Mouse (Mus musculus): Measurements from ENCODE around the gene Jakmip3.

Gene Jakmip3

DNA sequence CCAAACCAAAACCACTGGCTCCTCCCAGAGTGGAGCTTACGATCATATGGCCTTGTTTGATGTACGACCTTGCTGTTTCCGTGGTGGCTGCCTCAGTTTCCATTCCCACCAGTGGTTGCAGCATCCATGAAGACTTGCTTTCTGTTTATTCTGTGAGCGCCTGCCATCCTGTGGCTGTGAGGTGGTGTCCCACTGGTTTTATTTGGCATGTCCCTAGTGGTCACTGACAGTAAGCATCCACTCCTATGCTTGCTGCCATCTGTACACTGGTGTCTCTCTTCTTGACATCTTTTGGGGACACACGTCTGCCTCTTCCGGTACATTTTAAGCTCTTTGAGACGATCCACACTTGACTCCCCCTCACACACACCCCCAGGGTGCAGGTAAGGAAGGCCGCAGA is 7.2 kb downstream of the Jakmip3 start:
- DNase-seq (ENCODE audit: low read depth), result no peak

DNA sequence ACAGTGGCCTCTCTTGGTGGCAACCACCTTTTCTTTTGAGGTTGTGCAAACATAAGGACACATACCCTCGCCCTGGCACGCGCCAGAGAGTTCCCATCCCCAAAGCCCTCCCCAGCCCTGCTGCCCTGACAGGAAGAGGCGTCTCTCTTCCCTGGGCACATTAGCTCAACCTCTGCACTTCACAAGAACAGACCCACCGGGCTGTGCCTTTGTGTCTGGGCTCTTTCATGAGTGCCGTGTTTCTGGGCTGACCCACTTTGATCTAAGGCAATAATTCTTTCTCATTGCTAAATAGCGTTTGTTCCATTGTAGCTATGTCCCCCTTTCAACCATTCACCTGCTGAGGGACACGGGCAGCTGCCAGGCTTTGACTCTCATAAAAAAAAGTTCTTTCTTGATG is 7.8 kb downstream of the Jakmip3 start:
- no peak for DNase-seq (ENCODE audit: low read depth)

DNA sequence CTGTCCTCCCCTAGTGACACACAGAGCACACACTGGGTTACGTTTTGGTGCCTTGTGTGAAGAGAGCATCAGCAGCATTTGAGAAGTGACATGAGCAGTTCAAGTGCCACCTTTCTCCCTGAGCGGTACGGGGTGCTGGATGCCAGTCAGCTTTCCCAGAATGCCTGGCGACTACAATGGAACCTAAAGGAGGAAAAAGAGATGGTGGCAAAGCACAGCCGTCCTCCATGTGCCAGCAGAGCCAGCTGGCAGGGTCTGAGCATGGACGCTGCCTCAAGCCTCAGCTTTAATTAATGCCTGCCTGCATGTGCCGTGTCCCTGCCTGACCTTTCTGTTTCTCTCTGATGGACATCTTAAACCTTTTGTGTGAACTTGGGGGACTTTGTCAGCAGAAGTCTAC is 15.3 kb downstream of the Jakmip3 start:
- no peak for DNase-seq (ENCODE audit: low read depth)

DNA sequence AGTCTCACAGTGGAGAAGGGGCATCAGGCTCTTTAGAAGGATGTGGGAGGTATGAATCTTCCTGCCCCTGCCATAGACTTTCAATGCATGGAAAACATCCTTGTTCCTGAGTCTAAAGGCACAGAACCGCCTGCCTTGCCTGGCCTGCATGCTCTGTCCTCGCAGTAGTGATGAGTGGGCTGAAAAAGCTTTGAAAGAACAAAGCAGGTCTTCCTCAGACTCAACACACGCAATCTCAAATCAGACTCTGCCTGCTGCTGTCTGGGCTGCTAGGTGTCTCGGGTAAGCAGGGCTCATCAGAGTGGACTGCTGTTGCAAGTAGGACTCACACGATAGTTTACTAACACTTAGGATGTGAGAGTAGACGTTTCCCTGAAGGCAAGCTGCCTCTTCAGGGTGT is 16.6 kb downstream of the Jakmip3 start:
- DNase-seq (ENCODE audit: low read depth), result no peak

DNA sequence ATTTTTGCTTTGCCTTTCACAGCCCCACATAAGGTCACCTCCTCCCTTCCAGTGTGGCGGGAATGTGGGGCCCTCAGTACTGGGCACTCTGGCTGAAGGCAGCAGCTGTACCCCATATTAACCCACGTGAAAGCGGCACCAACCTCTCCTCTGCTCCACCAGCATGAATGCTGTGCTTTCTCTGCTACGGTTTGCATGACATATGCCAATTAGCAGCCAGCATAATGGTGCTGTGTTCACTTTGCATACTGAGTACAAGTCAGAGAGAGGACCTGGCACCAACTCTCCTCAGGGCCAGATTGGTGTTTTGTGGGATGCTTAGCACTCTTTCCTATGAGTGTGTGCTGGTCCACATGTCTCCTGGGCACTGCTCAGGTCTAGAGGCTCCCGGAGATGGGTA is 19.2 kb downstream of the Jakmip3 start:
- no peak for DNase-seq (ENCODE audit: low read depth)

DNA sequence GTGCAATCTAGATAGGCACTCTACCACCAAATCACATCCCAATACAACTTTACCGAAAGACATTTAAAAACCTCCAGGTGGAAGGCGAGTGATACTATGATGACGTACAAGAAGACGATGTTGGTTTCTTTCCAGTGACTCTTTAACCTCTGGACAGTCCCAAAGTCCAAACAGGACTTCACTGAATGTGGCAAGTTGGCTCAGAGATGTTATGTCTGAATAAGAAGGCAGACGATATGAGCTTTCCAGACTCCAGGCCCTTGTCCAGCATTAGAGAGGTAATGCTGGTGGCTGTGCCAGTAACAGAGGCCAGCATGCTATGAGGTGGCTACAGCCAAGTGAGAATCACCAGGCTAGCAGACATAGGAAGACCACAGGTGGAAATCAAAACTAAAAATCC is 23.2 kb downstream of the Jakmip3 start:
- DNase-seq (ENCODE audit: low read depth), result no peak

DNA sequence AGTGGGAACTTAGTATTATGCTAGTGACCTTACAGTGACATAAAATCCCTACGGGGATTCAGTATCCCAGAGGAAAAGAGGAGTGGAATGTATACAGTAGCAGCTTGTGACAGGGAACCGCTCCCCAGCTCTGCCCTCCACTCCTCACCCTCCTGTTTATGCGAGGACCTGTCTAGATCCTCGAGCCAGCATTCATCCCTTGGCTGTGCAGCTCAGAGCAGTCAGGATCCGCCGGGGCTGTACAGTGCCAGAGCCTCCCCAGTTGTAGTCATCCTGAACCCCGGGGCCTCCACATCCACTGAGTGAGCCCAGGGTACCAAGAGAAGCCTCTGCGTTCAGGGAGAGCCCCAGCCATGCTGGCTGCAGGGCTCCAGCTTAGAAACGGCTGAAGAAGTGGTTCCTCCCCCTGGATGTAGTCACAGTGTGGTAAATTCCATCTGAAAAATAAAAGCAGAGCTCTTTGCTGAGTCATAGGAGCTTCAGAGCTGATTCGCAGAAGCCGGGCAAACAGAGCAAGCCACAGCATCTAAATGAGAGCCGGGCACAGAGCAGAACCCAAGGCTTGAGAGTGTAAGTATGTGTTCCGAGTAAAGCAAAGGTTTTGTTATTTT is 27.6 kb downstream of the Jakmip3 start:
- DNase-seq (ENCODE audit: low read depth), result peak; percentile 76

DNA sequence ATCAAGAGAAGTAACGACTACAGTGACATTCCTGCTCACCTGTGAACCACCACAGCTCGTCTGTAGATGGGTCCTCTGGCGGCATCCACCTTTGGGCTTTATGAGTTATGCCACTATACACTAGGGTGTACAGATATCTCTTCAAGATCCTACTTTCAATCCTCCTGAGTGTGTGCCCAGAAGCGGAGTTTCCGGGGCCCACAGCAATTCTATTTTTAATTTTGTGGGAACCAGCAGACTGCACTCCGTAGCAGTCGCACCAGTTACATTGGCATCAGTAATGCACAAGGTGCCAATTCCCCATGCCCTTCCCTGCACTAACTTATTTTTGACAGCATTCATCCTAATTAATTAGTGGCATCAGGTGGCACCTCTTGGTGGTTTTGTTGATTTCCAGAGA is 37.0 kb downstream of the Jakmip3 start:
- DNase-seq (ENCODE audit: low read depth), result no peak

DNA sequence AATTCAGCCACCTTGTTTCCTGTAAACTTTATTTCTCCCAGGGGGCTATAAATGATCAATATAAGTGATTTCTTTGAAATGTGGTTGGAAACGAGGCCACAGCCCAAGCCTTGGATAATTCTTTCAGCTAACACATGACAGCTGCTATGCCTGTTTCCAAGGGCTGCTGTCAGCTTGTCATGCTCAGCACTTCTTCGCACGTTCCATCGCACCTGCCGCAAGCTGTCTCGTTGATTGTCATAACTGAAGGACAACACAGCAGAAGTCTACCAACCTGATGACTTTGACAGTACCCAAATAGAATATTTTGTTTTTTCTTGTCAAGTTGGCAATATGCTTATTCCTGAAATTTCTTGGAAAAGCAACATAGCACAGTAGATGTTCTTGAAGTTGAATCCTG is 44.0 kb downstream of the Jakmip3 start:
- no peak for DNase-seq (ENCODE audit: low read depth)

DNA sequence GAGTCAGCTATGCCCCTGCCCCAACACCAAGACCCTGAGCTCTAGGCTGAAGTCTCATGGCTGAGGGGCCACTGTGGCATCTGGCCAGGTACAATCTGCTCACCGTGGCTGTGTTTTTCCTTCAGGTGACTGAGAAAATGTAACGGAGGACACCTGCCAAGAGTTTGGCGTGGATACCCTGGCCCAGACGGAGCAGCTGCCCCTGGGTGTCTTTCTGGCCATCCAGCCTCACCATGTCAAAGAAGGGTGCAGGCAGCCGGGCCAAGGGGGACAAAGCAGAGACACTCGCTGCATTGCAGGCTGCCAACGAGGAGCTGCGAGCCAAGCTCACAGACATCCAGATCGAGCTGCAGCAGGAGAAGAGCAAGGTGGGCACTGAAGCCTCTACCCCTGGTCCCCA is 48.6 kb downstream of the Jakmip3 start:
- DNase-seq (ENCODE audit: low read depth), result no peak

DNA sequence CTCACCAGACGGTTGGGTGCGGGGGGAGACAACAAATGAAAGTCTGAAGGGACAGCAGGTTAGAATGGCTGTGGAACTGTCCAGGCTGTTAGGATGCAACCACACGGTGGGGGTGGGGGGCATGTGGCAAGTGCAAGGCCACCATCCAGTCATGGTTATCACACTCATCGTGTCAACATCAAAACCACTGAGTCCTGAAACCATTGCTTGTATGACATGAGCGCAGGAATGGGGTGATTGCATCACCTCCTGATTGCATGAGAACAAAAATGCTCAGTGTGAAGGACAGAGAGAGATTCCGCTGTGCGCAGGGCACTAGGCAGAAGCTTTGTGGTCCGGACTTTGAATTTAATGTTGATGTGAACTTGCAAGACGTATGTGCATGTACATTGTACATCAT is 62.2 kb downstream of the Jakmip3 start:
- DNase-seq (ENCODE audit: low read depth), result no peak

DNA sequence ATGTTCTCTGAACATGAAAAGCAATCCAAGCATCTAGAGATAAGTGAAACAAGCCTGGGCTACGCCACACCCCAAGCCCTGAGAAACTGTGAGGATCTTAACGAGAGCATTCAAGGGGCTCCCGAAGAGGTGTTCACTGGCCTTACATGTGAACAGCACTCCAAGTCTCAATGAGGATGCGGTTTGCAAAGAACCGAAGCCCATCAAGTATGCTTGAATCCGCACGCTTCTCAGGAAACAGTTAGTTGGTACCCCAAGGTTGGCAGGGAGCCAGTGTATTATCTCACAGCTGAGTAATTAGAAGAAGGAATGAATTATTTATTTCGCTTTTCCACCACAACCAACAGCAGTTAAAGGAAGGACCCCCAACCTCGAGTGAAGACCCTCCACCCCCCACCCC is 62.7 kb downstream of the Jakmip3 start:
- no peak for DNase-seq (ENCODE audit: low read depth)

DNA sequence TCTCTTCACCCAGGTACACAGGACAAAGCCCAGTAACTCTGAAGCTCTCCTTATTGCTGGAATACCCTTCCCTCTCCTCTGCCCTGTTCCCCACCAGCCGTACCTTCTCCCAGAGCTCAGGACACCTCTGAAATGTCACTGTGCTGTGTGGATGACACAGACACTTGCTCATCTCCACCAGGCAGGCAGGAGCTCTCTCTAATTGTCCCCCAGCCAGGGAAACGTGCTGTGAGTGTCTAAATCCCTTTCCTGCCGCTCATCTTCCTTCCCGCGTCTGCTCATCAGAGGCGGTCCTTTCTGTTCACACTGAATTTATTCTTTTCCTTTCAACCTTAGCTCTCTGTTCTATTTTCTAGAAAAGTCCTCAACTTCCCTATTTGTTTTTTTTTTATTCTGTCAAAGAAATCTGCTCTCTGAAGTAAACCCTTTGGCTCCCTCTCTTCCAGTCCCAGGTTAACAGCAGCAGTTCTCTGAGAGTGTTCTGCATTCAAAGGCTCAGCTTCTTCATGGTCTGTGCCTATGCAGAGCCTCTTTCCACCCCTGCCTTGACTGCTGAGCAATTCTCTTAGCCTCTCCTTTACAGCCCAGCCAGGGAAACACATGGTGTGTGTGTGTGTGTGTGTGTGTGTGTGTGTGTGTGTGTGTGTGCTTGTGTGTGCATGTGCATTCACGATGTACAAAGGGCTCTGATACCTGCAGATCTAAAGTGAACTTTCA is 69.4 kb downstream of the Jakmip3 start:
- DNase-seq (ENCODE audit: low read depth), result no peak

DNA sequence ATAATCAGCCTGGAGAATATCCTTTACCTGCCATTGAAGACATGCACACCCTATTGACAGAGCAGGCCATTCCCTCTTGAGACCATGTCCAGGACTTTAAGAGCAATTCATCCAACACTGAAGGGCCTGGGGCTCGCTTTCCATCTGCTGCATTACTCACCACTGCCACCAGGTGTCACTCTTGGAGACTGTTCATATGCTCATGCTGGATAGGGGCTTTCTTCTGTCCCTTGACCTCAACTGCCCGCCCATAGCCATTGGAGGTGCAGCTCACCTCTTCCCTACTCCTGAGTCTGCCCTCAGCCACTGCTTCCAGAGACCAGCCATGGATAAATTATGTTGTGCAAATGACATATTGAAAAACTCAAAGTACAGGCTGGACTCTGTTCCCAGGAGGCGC is 70.5 kb downstream of the Jakmip3 start:
- peak; percentile 56 for DNase-seq (ENCODE audit: low read depth)

DNA sequence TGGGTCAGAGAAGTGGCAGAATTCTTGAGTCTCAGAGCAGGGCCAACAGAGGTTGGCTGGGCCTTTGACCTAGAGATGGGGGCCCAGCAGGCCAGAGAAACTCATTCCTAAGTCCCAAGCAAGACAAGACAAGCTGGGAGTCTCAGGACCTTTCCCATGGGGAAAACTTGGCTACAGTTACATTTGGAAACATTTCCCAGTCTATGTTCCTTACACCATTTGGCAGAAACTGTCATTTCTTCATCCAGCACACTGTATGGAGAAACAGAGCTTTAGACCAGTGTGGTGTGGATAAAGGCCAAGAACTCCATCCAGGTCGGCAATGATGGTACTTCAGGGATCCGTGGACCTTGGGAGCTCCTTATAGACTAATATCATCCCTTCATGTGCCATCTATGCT is 71.1 kb downstream of the Jakmip3 start:
- DNase-seq (ENCODE audit: low read depth), result peak; percentile 6

DNA sequence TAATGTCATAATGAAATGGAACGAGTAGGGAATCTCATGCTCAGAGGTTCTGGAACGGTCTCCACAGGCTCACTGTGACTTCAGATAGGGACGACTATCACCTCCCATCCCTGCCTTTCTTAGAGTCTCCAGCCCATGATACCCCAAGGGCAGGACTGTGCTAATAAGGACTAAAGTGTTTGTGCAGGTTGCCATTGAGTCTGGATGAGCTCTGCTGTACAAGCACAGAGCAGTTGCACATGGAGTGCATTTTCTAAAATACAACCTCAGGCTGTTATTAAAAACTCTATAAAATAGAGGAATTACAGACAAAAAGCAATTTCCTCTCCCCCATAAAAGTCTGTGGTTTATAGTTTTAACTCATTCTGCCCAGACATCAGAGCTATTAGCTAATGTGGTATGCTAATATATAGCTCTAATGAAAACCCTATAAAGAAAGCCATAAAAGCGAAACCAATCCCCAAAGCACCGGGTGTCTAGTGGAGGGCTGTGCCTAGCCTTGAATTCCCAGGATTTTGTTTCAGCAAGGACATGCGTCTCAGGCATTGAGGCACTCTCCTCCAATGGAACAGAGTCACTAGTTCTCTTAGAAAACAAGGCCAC is 72.3 kb downstream of the Jakmip3 start:
- no peak for DNase-seq (ENCODE audit: low read depth)

DNA sequence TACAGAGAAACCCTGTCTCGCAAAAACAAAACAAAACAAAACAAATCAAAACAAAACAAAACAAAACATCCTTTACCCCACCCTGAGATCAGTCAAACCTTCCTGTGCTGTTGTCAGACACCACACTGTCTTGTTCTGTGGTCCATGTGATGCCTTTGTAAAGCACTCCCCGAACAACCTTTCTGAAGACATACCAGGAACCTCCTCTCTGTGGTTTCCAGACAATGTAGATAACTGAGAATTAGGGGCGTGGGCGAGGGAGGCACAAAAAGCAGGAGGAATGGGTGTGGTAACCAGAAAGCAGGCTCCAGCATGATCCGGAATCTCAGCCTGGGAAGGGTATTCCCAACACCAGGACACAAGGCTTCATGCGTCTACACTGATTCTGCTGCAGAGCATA is 74.6 kb downstream of the Jakmip3 start:
- no peak for DNase-seq (ENCODE audit: low read depth)

DNA sequence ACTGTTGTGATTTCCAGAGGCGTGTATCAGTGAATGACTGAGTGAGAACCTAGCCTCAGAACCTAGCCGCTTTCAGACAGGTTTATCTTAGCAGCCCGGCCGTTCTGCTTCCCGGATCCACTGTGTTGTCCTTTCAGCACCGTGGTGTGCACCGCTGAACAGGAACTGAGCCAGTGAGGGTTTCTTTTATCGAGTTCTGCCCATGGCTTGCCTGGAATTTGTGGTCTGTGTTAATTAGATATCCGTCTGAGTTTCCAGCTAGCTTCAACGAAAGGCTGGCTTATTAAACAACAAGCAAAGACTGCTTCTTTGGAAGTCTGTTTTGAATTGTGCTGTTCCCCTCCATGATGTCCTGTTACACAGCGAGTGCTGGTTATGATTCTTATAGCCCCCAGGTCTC is 75.8 kb downstream of the Jakmip3 start:
- DNase-seq (ENCODE audit: low read depth), result no peak

DNA sequence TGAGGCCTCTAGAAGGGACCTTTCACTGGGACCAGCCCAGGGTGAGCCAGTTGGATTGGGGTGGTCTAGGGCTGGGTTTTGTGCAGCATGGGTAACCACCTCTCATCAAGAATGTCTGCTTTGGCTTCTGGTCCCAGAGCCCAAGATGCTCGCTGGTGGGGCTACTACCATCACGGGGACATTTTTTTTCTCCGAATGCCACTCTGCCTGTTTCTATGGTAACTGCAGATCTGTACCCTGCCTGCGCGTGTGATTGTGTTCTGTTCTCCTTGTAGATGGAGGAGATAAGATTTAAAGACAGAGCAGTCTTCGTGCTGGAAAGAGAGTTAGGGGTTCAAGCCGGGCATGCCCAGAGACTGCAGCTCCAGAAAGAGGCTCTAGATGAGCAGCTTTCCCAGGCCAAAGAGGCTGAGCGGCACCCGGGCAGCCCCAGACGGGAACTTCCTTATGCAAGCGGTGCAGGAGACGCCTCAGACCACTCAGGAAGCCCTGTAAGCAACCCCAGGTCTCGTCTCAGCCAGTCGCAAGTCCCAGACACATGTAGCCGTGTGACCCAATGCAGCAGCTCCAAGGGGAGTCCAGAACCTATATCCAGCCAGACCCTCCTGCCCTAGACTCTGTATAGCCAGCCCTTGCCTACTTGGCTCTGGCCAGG is 76.8 kb downstream of the Jakmip3 start:
- DNase-seq (ENCODE audit: low read depth), result no peak

DNA sequence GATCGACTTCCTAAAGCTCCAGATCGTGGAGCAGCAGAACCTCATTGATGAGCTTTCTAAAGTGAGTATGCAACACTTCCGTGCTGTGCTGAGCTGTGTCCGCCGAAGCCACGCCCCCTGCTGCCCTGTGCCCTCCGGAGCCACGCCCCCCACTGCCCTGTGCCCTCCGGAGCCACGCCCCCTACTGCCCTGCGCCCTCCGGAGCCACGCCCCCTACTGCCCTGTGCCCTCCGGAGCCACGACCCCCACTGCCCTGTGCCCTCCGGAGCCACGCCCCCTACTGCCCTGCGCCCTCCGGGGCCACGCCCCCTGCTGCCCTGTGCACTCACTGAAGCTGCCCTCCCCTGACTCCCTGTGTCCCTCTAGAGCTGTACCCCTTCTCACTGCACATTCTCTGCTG is 80.4 kb downstream of the Jakmip3 start:
- DNase-seq (ENCODE audit: low read depth), result no peak

DNA sequence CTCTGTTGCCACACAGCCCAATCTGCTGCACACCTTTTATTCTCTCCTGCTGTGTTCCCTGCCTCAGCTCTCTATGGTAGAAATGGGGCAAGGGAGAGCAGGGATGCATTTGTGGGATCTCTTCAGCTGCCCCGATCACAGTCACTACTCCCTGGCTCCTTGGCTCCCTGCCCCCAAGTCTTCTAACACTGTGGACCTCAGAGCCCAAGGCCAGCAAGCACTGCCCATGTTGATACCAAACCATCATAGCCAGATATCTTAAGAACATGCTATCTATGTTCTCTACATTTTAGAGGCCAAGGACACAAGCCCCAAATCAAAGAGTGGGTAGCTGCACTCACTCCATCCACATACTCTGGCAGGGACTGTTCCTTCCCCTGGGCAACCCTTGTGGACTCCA is 80.8 kb downstream of the Jakmip3 start:
- DNase-seq (ENCODE audit: low read depth), result no peak

DNA sequence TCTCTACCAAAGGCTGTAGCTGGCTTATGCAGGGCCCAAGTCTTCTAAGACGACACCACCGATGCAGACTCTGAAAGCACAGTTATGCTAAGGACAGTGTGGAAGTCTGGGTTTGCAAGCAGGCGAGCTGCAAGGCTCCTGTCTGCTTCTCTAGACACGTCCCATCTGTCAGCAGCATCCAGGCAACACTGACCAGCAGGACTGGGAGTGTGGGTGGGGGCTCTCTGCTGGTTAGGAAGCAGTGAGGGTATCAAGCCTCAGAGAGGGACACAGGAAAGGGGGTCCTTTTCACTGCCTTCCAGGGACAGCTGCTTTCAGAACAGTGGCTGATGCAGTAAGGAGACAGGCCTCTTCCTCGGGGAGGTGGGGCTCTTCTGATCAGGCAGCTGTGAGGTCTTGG is 86.6 kb downstream of the Jakmip3 start:
- DNase-seq (ENCODE audit: low read depth), result no peak

DNA sequence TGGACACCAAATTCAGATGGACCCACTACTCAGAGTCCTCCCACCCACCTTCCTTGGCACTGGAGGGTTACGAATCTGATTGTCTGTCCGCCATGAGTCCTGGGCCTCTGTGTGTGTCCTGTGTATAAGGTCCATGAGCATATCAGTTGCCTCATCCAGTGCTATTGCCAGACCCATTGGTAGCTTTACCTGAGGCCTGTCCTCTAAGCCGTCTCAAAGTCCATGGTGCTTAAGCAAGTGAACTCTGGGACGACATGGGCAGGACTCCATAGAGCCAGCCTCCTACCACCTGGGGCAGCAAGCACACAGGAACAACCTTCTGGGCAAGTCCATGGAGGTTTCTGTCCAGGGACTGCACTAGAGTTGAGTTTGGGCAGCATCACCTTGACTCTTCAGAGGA is 90.7 kb downstream of the Jakmip3 start:
- no peak for DNase-seq (ENCODE audit: low read depth)
